Mouse (Mus musculus) spleen, adult 2 months (tissue): ENCODE data around the gene Mgat4b. TPM values are rescaled to one million over a fixed set of nuclear protein-coding genes. Genes with fewer than 3 reads are reported as not detected.

Experiments used
- DNase-seq, 2 experiments: peaks; one replicate each; pipeline versions ENCODE4 v3.0.0 to v3.0.0-alpha.2; 2012 to 2021; ENCODE audit warnings: low spot score in 2 of 2, low read depth in 1 of 2
- H3K27ac ChIP-seq: fragments of 200-500 bp; 2 replicates; pipeline ENCODE4 v1.5.1; 2012; ENCODE audit warnings: low read length, inconsistent platforms; ENCODE audit not compliant: insufficient read depth
- H3K27me3 ChIP-seq: fragments of 200-500 bp; 2 replicates; pipeline ENCODE4 v1.6.1; 2012; ENCODE audit warnings: mild to moderate bottlenecking, moderate library complexity, low read length, inconsistent platforms; ENCODE audit not compliant: control insufficient read depth, insufficient read depth
- H3K36me3 ChIP-seq: fragments of 200-500 bp; 2 replicates; pipeline ENCODE4 v1.6.1; 2012; ENCODE audit warnings: mild to moderate bottlenecking, low read length, inconsistent platforms; ENCODE audit not compliant: control insufficient read depth, insufficient read depth
- H3K4me1 ChIP-seq: fragments of 200-500 bp; 2 replicates; pipeline ENCODE4 v1.6.1; 2011; ENCODE audit warnings: inconsistent platforms; ENCODE audit not compliant: control insufficient read depth, insufficient read depth, insufficient read length
- H3K4me3 ChIP-seq: fragments of 200-500 bp; 2 replicates; pipeline ENCODE4 v1.5.1; 2011; ENCODE audit warnings: mild to moderate bottlenecking, inconsistent platforms; ENCODE audit not compliant: insufficient read depth, insufficient read length; ENCODE audit errors: extremely low read depth
- CTCF ChIP-seq: fragments of 200-500 bp; IDR thresholded peaks from 2 replicates; pipeline ENCODE4 v1.5.1; 2011; ENCODE audit warnings: mild to moderate bottlenecking, inconsistent platforms; ENCODE audit not compliant: insufficient read depth, insufficient read length, insufficient replicate concordance; ENCODE audit errors: extremely low read depth
- POLR2A ChIP-seq: fragments of 200-500 bp; IDR thresholded peaks from 2 replicates; pipeline ENCODE4 v1.6.1; 2011; ENCODE audit warnings: low read depth, low read length, inconsistent platforms
- WGBS: fragments of 180-500 bp; shearing (Covaris S2); methylation state at CpG from one replicate; pipeline ENCODE4 v1.1.7; 2018; 5-methylcytosine and 5-hydroxymethylcytosine counted together
- polyA plus RNA-seq: library from polyadenylated mRNA; depleted of rRNA; stranded (reverse); fragments of >200 nt; gene quantifications from 2 replicates; pipeline ENCODE4 v1.2.3, GENCODE M21; 2012

Gene Mgat4b
- polyA plus RNA-seq, 1 experiment = 32.6 TPM

DNA sequence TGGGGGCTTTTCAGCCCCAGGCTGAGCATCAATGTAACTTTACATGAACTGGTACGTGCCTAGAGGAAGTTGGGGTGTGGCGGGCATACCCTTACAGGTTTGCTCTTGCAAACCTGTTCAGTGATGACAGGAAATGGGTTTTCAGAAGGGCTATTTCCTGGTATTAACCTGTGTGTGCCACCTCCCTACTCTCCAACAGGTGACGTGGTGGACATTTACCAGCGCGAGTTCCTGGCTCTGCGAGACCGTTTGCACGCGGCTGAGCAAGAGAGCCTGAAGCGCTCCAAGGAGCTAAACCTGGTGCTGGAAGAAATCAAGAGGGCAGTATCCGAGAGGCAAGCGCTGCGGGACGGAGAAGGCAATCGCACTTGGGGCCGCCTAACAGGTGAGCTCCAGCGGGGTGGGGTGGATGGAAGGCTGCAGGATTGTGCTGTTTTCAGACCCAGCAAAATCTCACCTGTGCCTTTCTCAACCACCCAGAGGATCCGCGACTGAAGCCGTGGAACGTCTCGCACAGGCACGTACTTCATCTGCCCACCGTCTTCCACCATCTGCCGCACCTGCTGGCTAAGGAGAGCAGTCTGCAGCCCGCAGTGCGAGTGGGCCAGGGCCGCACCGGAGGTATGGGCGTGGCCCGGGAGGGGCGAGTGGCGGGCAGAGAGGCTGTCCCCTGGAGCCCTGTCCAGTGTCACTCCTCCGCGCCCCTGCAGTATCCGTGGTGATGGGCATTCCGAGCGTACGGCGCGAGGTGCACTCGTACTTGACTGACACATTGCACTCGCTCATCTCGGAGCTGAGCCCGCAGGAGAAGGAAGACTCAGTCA, 20.0 kb downstream of the Mgat4b start:
- Histone ChIP-seq H3K27ac (no peak overlapping the region), H3K4me1 (peaks cover 3% of the 10 kb centered on the region; the same call in 1 of the 2 replicates), H3K4me3 (no peak overlapping the region), H3K36me3 (peaks cover 2% of the 10 kb centered on the region; the same call in 1 of the 2 replicates), H3K27me3 (no peaks in the 10 kb centered on the region)
- DNase-seq = no peak
- WGBS = 90% methylated on average over 45 of the region's 45 CpGs
- TF ChIP-seq CTCF (0 out of 2 replicates have a peak, but pooled peaks have one; percentile 4), POLR2A (no peak)

DNA sequence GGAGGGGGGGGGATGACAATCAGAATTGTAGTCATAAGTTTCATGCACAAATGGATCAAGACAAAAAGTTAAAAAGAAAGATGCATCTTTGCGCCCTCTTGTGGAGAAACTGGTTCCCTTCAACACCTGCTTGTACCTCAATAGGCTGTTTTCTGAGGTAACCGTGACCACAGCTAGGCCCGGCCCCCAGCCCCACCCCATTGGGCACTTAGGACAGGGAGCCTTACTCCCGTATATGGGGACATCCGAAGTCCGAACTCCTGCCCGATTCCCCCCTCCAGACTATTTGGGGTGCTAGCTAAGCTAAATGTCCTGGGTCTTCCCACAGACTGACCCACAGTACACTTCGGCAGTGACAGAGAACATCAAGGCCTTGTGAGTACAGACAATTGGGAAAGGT, 20.7 kb downstream of the Mgat4b start:
- peaks cover 1% of the 10 kb centered on the region; the same call in 1 of the 2 replicates for H3K4me1 ChIP-seq
- H3K4me3 ChIP-seq = no peak overlapping the region
- TF ChIP-seq POLR2A = no peak
- TF ChIP-seq CTCF = peak; percentile 5; the same call in 1 of the 2 replicates
- H3K27ac ChIP-seq = no peak overlapping the region
- H3K27me3 ChIP-seq = no peaks in the 10 kb centered on the region
- 33% methylated on average over 8 of the region's 8 CpGs for WGBS
- H3K36me3 ChIP-seq = peaks cover 2% of the 10 kb centered on the region; the same call in 1 of the 2 replicates
- DNase-seq = peak; percentile 55 to 59

GRCm38 (mm10) chr11:50233022-50233421, 22.3 kb downstream of the Mgat4b start:
- Histone ChIP-seq H3K4me1 (peaks cover 4% of the 10 kb centered on the region; the same call in 1 of the 2 replicates), H3K27me3 (no peaks in the 10 kb centered on the region), H3K4me3 (no peak overlapping the region), H3K27ac (no peak overlapping the region), H3K36me3 (peaks cover 2% of the 10 kb centered on the region; the same call in 1 of the 2 replicates)
- WGBS = 67% methylated on average over 13 of the region's 13 CpGs
- TF ChIP-seq CTCF = no peak
- TF ChIP-seq POLR2A = no peak
- DNase-seq = no peak

DNA sequence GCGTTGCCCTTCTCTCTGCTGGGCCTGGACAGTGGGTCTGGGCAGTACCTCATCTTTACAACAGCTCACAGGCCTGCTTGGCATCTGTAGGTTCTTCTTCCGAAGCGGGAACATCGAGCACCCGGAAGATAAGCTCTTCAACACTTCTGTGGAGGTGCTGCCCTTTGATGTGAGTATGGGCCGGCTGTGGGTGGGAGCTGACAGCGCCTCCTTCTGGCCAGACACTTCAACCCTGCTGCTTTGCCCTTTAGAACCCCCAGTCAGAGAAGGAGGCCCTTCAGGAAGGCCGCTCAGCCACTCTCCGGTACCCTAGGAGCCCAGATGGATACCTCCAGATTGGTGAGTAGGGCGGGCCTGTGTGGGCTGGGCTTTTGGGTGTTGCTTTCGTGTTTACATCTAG, 23.3 kb downstream of the Mgat4b start:
- peak; percentile 21; the same call in 1 of the 2 replicates for TF ChIP-seq CTCF
- TF ChIP-seq POLR2A = no peak
- H3K4me1 ChIP-seq = peaks cover 4% of the 10 kb centered on the region; the same call in 1 of the 2 replicates
- WGBS = 95% methylated on average over 11 of the region's 11 CpGs
- no peaks in the 10 kb centered on the region for H3K27me3 ChIP-seq
- H3K27ac ChIP-seq = no peak overlapping the region
- peaks cover 2% of the 10 kb centered on the region; the same call in 1 of the 2 replicates for H3K36me3 ChIP-seq
- DNase-seq = no peak
- no peak overlapping the region for H3K4me3 ChIP-seq

DNA sequence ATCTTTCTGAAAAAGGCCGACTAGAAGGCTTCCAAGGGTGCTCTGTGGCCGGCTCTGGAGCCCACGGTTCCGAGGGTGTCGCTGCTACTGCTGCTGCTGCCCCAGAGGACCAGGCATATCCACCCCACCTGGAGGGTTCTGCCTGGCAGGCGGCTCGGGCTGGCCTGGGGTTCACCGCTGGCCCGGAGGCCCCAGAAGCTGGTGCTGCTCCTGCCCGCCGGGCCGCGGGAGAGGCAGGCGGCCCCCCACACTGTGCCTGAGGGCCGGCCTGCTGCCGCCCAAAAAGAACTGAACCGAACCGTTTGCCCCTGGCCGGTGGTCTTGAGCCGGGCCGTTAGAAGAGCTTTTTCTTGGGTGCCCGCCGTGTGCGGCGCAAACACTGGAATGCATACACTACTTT, 23.9 kb downstream of the Mgat4b start:
- no peak for TF ChIP-seq POLR2A
- TF ChIP-seq CTCF = no peak
- 96% methylated on average over 25 of the region's 25 CpGs for WGBS
- Histone ChIP-seq H3K4me1 (peaks cover 4% of the 10 kb centered on the region; the same call in 1 of the 2 replicates), H3K36me3 (peaks cover 2% of the 10 kb centered on the region; the same call in 1 of the 2 replicates), H3K27me3 (no peaks in the 10 kb centered on the region), H3K4me3 (no peak overlapping the region), H3K27ac (no peak overlapping the region)
- no peak for DNase-seq

DNA sequence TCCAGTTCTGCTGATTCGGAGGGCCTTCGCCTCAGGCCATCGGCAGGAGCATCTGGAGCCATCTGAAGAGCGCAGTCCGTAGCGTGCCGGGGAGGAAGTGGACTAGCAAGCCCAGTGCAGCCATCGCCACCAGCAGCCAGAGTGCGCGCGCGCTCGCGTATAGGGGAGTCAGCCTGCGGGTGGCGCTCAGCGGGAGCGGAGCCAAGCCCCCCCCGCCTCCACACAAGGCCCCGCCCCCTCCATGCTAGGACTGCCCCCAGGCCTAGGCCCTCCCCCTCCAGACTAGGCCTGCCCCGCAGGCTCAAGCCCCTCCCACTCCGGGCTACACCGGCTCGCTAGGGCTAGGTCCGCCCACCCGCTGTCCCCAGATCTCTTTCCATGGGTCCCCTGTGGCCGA, 25.8 kb downstream of the Mgat4b start:
- DNase-seq = peak; percentile 78 to 91
- Histone ChIP-seq H3K4me3 (peak overlapping the region; percentile 85), H3K4me1 (peaks cover 4% of the 10 kb centered on the region; the same call in 1 of the 2 replicates), H3K27ac (no peak overlapping the region), H3K36me3 (peaks cover 2% of the 10 kb centered on the region; the same call in 1 of the 2 replicates), H3K27me3 (no peaks in the 10 kb centered on the region)
- 1% methylated on average over 26 of the region's 27 CpGs for WGBS
- TF ChIP-seq POLR2A (no peak), CTCF (no peak; the same call in 1 of the 2 replicates)
